Mouse (Mus musculus) T-helper 2 cell (primary cell): ENCODE data around the gene Osm.

Source experiments
- in situ Hi-C: fragments of 300-600 bp; cut with MboI, MseI; formaldehyde crosslinking; loops from one replicate; pipeline ENCODE4 v1.15.1; 2025; ENCODE audit warnings: high pct_unique_total_duplicates

Gene Osm

DNA sequence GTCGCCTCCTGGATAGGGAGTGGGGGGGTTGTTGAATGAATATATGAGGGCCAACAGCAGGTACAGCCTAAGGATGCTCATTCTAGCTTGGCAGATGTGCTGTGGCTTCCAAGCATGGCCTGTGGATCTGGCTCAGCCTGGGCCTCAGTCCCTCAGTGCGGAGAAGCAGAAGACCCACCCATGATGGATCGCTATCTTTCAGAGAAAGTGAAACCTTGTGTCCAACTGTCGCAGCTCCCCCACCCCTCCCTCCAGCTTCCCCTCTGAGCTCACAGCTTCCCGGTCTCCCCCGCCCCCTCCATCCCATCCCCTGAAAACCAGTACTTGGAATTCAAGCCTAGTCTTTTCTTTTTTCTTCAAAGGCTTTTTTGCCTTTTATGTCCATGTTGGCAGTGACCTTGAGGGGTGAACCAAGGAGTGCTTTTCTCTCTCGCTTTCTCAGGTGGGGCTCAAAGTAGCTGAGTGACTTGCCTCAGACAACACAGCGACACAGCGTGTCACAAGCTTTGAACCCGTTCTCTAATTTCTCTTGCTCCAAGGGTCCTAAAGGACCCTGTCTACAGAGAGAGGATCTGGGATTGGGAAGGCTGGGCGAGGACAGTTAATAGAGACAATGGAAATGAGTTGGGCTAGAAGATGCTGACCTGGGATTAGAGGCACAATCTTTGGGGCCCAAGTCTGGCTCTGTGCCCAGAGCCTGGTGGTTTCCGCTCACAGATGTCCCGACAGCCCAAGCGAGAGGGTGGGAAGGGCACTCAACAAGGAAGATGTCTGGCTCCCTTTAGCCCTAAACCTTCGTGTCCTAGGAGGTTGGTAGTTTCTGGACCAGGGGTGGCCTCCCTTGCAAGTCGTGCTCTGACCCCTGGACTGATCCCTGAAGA is at the start of gene Osm:
Gene Osm (plus strand): TSS at position 756 of the 881 bp plus-strand sequence.
- in situ Hi-C loops: no loop called here

DNA sequence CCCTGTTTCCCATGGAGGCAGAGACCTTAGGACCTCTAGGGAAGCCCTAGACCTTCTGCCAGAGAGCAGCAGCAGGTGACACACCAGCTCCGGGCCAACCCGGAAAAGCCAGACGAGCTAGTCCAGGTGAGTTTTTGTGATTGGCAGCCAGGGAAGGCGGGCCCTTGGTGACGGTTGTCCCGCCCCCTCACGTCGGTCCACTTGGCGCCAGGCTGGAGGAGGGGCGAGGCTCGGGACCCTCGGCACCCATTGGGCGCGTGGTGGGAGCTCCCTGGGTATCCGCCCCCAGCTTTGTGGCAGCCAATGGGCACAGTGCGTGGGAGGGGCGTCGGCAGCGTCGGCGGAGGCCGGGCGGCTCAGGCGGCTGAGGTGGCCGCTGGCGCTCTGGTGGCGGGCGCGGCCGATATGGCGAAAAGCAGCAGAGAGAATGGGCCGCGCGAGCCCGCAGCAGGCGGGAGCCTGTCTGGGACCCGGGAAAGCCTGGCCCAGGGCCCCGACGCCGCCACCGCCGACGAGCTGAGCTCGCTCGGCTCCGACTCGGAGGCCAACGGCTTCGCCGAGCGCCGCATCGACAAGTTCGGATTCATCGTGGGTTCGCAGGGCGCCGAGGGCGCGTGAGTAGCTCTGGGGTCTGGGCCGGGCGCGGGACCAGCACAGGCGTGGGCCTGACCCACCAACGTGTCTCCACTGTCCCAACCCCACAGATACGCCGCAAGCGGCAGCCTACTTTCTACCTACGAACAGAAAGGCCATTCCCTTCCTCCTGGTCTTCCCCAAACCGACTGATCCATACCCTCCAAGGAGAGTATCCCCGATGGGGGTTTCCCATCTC is 49.5 kb upstream of the Osm start, which contains the start of gene Tbc1d10a:
Gene Tbc1d10a (plus strand): TSS at position 304 of the 832 bp plus-strand sequence.
- in situ Hi-C loops: no loop called here

DNA sequence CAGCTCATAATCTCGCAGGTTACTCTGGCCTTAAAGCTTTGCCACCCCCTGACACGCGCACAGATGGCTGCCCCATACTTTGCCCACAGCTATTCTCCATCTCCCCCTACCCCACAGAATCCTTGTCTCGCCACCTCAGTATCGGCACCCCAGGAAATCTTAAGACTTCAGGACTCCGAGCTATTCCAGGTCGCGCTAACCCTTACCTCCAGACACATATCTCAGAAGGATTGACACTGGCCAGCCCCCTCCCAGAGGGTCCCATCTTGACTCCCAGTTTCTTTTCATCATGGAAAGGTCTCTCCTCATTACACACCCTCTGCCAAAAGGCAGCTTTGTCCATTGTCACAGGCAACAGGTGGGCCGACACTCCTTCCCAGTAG is 48.9 kb upstream of the Osm start:
- in situ Hi-C loops: no loop called here

DNA sequence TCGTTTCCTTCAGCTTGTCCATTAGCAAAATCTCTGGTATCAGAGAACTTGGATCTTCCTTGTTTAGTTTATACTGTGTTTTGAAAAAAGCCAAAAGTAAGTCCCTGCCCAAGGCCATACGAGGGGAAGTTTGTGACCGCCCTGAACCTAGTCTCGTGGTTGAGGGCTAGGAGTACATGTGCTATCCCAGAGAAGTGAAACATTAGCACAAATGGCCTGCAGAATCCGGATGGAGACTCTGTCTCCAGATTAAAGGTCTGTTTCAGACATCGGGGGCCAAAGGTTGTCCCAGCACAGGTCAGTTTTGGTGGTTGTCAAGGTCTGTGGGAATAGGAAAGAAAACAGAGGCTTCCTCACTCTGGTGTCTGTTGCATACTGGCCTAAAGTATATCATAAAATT is 47.0 kb upstream of the Osm start:
- in situ Hi-C loops: no loop called here

DNA sequence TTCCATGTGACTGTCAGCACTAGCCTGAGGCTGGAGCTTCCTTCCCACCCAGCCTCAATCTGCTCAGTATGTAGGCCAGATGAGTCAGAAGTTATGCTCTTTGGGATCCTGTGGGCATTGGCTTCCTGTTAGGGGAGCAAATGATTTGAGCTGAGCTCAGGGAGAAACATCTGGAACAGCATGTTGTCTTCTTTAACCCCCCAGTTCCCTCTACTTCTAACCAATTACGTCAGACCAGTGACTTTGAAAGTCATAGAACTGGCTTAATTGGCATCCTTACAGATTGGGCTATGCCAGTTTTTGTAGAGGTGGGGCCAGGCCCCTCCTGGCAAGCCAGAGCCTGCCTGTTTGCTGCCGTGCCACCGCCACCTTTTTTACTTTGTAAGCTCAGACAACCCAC is 45.5 kb upstream of the Osm start:
- in situ Hi-C loops: no loop called here

DNA sequence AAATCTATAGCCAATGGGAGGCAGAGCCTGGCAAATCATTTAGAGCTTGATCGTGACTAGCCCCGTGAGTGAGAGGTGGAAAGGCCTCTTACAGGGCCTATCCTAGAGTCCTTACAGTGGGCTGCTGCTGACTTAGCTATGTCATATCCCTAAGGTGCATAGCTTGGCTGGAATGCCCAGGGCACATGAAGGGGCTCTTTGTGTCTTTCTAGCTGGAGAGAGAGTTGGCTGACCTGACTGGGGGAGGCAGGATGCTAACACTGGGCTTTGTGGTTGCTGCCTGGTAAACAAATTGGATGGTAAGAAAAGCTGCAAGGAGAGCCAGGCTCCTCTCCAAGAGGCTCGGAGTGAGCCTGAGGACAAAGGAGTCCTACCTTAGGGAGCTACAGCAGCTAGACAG is 43.5 kb upstream of the Osm start:
- in situ Hi-C loops: no loop called here

DNA sequence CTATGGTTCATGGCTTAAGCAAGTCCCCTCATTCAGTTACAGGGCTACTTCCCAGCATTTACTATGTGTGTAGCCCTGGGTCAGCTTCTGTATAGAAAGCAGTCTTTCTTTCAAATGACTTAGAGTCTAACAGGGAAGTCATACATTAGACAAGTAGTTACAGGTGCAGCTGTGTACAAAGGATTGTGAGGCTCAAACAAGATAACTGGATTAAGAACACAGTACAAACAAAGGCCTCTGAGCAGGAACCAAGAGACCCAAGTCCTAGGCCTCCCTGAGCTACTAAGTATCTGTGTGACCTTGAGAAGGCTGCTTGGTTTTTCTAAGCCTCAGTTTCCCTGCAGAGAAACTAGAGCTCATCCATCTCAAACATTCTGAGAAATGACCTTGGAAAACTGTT is 42.8 kb upstream of the Osm start:
- in situ Hi-C loops: no loop called here

DNA sequence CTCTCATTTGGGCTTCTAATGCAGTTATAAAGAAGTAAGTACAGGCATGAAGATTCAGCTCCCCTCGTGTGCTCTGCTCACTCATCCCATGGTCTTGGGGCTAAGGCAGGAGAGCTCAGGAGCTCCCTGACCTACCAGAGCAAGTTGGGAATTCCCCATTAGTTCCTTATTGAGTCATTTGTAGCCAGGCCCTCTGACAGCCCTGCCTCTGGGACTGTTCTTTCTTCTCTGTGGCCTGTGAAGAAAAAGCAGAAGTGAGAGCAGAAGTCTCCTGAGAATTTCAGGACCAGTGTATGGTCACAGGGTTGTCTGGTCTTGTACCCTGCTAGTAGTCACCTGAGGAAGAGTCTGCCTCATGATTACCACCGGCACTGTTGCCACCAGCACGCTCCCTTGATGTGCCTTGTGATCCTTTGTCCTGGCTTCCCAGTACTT is 40.6 kb upstream of the Osm start:
- in situ Hi-C loops: no loop called here

DNA sequence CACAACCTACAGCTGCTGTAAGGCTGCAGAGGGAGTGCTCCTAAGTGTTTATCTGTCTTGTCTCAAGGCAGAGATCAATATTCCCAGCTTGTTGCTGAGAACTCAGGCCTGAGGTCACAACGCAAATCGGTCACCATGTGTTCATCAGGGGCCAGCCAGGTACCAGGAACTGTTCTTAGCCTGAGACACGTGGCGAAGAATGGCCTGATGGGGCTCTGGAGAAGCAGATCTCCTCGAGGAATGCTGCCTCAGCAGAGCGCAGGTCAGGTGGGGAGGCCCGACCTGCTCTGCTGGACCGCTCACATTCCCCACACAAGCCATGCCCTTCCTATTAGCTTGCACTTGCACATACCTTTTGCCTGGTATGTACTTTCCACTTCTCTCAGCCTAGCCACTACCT is 39.6 kb upstream of the Osm start:
- in situ Hi-C loops: no loop called here

DNA sequence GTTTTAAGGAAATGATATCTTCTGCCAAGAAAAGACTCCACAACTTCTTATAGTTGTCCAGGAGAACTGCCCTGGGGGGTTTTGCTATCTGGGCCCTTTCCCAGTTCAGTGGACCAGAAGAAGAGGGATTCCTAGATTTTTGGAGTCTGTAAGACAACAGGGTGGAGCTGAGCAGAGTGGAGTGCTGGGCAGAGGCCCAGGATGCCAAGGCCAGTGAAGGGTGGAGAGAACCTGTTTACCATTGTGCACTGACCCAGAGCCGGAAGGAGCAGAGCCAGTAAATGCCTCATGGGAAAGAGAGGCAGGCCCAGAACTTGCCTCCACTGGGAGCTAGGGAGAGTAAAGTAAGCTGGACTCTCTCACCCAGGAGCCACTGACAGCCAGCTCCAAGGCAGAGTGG is 38.5 kb upstream of the Osm start:
- in situ Hi-C loops: no loop called here

DNA sequence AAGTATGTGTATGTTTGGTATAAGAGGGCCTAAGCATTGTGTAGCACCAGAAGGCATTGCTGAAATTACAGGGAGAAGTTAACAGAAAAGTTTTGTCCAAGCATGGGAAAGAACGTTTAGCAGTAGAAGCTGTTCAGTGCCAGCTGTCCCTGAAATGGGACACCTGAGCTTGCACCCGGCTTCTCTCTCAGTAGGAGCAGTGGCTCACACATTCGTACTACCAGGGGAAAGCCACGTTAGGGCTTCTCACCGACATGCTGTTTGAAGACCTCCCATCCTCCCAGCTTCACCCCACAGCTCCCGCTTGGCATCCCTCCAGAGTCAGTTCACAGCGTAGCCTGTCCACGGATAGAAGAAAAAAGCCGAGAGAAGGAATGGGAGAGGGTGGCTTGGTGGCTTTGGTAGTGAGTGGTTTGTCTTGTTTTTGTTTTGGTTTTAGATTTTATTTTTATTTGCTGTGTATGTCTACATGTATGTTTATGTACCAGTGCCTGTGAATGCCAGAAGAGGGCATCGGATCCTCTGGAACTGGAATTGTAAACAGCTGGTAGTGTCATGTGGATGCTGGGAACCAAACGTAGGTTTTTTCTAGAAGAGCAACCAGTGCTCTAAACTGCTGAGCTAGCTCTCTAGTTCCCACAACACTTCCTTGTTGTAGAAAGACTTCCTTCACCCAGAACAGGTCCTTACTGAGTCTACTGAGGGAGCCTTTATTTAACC is 34.1 kb upstream of the Osm start:
- in situ Hi-C loops: no loop called here

DNA sequence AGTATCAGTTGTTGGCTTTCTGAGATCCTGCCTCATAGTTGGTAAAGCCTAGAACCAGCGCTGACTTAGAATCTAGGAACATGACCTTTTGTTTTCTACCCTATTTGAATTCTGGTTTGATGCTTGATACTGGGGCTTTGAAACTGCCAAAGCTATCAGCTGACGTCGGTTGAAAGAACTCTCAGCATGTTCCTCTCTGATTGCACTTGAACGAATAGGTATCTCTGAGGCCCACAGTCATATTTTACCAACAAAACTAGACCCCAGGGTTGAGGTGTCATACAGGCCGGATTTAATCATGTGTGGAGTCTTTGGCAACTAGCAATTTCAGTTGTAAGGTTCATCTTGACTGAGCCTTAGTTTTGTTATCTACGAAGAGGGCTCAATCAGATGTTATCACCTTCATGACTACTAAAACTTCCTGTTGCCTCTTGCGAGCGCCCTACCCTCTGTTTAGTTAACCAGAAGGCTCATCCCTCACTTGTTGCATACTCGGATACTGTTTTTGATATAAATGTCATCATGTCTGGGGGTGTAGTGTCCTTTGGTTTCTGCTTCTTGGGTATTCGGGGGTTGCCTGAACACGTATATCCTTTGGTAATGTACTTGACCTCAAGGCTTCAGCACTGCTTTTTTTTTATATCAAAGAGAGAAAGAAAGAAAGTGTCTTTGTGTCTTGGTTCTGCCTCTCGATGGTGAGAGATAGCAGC is 33.1 kb upstream of the Osm start:
- in situ Hi-C loops: no loop called here

DNA sequence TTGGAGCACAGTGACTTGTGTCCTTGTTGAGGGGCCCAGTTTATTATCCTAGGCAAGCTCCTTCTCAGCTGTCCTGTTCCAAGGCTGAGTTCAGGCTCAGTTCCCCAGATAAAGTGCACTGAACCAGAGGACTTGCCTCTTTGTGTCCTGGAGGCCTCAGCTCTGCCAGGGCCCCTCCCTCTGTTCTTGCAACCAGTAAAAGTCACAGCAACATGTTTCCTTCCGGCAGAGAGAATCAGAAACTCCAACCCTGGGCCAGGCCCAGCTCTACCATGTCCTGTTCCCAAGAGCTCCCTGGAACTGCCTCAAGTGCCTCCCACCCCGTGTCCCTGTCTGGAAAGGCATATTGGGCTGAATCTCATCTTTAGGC is 32.5 kb upstream of the Osm start:
- in situ Hi-C loops: no loop called here

DNA sequence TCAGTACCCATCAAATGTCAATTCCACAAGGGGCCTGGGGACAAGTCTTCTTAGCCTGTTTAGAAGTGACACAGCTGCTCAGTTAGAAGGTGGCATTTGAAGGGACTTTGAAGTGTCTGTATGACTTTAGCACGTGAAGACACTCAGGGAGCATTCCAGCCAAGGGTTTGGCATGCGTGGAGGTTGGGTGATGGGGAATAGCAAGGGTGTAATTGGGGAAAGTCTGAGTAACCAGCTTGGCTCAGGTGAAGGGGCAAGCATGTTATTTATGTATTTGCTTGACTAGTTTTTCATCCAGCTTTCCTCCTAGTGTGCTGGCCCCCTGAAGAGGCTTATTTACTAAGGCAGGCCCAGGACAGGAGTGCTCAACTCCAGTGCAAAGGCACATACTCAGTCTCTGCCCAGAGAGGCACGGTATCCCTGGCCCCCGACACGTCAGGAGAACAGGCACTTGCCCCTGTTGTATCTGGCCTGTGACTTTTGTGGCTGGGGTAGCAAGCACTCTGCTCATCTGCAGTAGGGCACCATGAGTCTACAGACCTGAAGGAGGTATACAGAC is 31.0 kb upstream of the Osm start:
- in situ Hi-C loops: no loop called here

DNA sequence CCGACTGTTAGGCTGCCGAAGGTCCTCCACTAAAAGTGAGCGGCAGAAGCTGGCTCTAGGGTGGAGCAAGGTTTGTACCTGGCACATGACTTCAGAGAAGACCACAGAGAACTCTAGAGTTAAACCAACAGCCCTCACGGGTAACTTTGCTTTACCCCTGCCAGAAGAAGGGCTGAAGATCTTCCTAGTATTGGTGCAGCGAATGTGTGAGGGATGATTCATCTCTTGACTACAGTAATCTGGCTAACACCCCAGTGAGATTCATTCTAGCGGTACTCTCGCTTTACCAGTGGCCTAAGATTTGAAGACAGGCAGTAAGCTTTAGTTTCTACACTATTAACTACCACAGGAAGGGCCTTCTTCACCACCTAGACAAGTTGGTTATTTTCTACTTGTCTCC is 30.3 kb upstream of the Osm start:
- in situ Hi-C loops: no loop called here

DNA sequence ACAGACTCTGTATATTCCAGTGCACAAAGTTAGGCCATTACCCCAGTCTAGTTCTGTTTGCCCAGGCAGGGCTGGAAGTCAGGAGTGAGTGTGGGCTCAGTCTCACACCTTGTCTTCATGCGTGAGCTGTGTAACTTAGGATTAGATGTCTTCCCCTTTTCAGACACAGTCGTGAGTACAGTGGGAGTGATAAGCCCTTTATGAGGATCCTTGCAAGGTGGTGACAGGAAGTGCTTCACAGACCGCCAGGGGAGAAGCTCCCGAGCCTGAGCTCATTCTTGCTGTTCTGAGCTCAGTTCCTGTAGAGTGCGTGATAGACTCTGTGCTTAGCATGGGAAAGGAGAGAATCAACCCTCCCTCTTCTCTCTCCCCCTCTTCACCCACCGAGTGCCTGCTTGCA is 29.7 kb upstream of the Osm start:
- in situ Hi-C loops: no loop called here

DNA sequence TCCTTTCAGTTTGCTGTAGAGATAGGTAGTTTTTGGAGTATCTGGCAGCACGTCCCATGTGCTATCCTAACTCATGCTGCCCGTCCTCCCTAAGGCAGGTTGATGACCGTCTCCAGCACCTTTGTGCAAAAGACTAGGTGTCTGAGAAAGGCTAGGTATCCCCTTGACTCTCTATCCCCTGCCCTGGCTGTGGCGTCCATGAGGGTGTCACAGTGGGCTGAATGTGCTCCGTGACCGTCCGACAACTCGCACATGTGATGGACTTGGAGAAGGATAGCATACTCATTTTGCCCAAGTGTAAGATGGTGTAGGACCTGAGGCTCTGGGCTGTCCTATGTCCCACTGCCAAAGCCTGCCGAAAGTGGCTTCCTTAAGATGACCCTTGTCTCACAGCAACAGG is 28.6 kb upstream of the Osm start:
- in situ Hi-C loops: no loop called here

DNA sequence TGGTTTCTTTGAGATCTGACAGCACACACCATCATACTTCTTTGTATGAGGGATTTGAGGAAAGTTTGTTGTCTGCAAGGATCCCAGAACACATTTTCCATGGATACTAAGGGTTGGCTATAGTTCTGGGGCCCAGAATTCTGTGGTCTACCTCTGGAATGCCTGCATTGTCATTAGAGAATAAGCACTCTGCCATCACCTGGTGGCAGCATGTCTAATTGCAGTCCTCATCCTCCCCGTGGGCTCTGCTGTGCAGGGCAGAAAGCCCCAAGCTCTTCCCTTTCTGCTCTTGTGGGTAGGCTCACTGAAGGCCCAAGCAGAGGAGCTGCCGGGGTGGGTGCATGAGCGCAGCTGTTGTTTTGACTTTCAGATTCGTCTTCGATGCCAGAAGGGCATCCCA is 26.7 kb upstream of the Osm start:
- in situ Hi-C loops: no loop called here

DNA sequence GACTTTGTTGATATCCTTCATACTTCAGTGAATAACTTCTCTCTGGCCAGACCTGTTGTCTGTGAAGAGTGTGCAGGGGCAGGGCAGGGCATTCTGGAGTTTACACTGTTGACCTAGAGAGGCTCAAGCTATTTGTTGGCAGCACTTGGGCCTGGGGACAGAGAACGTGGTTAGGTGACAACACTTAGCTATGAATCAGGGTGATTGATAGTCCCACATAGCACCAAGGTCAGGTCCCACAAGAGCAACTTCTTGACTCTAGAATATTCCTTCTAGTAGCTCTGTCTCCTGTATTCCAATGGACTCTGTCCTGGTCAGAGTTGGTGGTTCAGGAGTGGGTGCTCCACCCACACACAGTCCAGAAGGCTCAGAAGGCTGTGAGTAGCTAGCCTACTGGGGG is 25.4 kb upstream of the Osm start:
- in situ Hi-C loops: loop anchor here (5.0 kb wide), 1 partner anchor 33 kb away; no protein-coding TSS in a partner anchor

DNA sequence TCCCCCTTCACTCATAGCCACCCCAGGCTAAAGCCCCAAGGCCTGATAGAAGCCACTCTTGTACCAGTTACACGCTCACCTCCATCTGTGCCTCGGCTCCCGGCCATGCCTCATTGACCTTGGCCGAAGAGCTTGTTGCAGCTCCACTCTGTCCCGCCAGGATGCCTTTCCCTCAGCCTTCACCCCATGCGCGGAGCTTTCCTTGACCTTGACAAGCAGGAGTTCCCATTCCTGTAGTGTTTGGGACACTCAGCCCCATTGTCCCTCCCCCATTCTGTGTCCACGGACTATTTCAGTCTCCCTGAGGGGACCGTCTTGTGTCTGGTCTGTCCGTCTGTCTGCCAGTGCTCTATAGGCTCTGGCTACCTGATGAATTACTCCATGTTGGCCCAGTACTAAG is 23.1 kb upstream of the Osm start:
- in situ Hi-C loops: loop anchor here (5.0 kb wide), 1 partner anchor 36 kb away; no protein-coding TSS in a partner anchor

DNA sequence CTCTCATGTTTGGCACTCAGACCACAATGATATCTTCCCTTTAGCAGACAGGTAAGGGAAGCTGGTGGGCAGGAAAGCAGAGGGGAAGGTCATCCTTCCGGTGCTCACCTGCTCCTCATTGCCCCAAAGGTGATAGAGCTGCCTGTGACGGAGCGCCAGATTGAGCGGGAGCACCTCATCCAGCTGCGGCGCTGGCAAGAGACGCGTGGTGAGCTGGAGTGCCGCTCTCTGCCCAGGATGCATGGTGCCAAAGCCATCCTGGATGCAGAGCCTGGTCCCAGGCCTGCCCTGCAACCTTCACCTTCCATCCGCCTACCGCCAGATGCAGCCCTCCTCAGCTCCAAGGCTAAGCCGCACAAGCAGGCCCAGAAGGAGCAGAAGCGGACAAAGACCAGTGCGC is 21.6 kb upstream of the Osm start:
- in situ Hi-C loops: loop anchor here (5.0 kb wide), 1 partner anchor 37 kb away; no protein-coding TSS in a partner anchor
